Mouse (Mus musculus) urinary bladder, postnatal 25 days (tissue): ENCODE data around the gene Tcf7l1.

Source experiments
- DNase-seq: peaks from one replicate; pipeline ENCODE4 v3.0.0; 2022; ENCODE audit warnings: low spot score

The Tcf7l1 gene

DNA sequence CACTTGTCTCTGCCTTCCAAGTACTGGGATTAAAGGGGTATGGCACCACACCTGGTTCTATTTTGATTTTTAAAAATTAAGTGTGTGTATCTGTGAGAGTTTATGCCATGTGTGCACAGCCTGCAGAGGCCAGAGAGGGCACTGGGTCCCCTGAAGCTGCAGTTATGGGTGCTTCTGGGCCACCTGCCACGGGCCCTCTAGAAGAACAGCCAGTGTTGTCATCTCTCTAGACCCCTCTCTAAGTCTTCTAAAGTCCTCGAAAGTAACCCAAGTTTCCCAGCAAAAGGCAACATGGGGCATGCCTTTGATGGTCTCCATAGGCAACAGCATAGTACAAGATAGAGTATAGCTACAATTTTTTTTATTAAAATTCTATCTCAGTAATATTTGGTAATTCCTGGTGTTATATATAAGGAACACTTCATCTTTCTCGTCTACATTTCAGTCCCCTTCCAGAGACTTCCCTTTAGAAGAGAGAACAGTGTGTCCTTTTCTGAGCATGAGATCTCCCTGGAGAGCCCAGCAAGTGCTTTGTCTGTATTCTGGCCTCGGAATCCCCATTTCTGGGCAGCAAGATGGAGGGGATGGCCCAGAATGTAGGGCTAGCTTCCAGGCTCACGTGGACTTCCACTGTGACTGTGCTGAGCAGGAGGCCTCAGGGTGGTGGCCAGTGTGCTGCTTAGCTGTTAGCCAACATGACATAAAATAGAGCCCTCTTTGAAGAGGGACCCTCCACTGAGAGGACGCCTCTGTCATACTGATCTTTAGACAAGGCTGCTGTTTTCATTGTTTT lies 195.8 kb downstream of the Tcf7l1 start:
- DNase-seq: no peak

GRCm38 (mm10) chr6:72590111-72590510 lies 198.9 kb downstream of the Tcf7l1 start:
- DNase-seq: no peak

GRCm38 (mm10) chr6:72588307-72588706 lies 200.7 kb downstream of the Tcf7l1 start:
- DNase-seq: no peak

DNA sequence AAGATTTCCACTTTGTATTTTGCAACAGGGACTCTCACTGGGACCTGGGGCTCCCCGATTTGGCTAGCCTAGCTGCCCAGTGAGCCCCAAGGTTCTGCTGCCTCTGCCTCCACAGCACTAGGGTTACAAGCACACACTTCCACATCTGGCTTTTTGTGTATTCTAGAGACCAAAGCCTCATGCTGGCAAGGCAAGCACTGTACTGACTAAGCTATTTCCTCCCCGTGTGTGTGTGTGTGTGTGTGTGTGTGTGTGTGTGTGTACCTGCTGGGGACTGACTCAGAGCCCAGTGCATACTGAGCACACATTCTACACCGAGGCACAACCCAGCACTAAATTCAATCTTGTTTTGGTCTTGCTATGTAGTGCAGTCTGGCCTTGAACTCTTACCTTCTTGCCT lies 202.4 kb downstream of the Tcf7l1 start:
- DNase-seq: no peak

DNA sequence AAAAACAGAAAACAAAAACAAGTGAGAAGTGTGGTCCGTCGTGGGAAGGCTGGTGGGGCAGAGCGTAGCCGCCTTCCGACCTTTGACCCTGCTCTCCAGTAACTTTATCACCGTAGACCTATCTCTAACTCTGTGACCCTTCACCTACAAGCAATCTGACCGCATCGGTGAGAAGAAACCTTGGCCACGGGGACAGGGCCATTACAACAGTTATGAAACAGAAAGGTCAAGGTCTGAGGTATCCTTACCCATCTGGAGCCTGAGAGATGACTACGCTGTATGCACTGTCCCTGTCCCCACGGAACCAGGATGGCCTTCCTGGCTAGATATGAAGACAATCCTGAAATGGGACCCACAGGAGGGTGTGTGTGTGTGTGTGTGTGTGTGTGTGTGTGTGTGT lies 204.9 kb downstream of the Tcf7l1 start:
- no peak for DNase-seq

DNA sequence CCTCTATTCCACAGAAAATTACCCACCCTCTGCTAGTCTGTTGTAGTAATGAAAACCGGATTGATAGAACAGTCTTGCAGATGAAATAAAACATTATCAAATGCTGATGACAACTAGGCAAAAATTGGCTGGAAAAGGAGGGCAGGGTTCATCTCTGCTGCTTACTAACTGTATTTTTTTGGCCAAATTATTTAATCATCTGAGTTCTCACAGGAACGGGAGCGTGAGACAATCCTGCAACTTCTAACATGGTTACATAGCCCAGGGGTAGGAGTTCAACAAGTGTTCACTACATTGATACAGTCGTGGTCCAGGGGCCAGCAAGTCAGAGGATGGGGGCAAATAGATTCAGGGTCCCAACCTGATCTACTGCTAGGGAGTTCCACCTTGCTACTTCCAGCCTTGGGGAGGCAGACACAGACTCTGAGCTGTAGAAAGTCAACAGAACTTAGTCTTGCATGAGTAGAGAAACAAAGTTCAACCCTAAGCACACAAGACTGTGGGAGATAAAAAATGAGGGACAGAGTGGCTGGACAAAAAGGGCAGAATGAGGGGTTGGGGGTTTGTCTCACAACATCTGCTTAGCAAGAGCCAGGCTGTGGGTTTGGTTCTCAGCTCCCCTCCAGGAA lies 205.7 kb downstream of the Tcf7l1 start:
- DNase-seq: no peak

DNA sequence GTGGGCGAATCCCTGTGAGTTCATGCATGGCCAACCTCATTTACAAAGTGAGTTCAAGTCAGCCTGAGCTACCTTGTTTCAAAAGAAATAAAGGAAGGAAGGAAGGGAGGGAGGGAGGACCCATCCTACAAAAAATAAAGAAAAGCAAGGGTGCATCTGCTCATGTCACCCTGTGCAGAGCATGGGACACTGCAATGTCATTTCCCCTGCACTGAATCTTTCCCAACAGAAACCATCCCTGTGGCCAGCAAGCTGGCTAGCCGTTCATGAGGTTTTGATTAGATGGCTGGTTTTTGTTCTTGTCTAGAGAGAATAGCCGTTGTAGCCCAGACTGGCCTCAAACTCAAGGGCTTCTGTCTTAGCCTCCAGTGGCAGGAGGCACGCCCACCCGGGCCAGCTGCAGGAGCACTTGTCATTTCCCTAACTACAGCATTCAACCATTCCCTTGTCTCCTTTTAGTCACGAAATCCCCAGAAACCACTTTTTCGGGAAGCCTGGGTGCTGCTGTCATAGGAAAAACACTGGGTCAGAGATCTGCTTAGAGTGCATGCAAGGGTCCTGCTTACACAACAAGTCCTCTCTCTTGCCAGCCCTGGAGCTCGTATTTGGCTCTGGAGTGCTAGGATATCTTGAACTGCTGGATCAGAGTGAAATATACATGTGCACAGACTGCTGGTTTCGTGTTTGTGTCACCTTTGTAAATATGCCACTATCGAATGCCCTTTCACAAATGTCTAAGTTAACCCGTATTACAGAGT lies 207.2 kb downstream of the Tcf7l1 start:
- no peak for DNase-seq
